Mouse (Mus musculus): ENCODE measurements around the gene Zbtb24.

- TF ChIP-seq POLR2A (IDR thresholded peaks at IDR 0.05; ENCODE audit: control insufficient read depth, extremely low read depth, insufficient read depth, low read length, poor library complexity) (no peak), CTCF (IDR thresholded peaks at IDR 0.05; ENCODE audit: borderline replicate concordance, control insufficient read depth, extremely low read depth, insufficient read depth, low read length, poor library complexity) (no peak)
These were observed 22.4 kb downstream of the Zbtb24 start for GRCm38 (mm10) chr10:41472534-41472933.

Measured in thymus, adult 2 months (tissue).